Mouse (Mus musculus) brain, embryonic 18.5 days (tissue): ENCODE data around the gene Olfr1055.
"Not testable (repeated sequence)": the region's sequence is repeated elsewhere in the genome, so short reads cannot be mapped to it uniquely, and the experiment has no call there.

Source experiments
- DNase-seq: peaks from one replicate; pipeline ENCODE4 v3.0.0-alpha.2; 2012; ENCODE audit warnings: low read depth, low spot score

Gene Olfr1055

GRCm38 (mm10) chr2:86350184-86350583, at the start of gene Olfr1055:
TSS of gene Olfr1055 (minus strand) at chr2:86350284.
- DNase-seq, result no peak

DNA sequence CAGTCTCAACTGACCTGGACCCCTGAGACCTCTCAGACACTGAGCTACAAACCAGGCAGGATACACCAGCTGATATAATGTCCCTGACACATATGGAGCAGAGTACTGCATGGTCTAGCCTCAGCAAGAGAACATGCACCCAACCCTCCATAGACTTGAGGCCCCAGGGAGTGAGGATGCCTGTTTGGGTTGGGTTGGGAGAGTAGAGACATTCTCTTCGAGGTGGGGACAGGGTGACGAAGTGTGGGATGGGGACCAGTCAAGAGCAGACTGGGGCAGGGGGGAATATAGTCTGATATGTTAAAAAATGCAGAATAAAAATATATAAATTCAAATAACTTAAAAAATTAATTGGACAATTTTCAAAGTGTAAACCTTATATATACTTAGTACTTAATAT, 45.0 kb upstream of the Olfr1055 start:
- no peak for DNase-seq

DNA sequence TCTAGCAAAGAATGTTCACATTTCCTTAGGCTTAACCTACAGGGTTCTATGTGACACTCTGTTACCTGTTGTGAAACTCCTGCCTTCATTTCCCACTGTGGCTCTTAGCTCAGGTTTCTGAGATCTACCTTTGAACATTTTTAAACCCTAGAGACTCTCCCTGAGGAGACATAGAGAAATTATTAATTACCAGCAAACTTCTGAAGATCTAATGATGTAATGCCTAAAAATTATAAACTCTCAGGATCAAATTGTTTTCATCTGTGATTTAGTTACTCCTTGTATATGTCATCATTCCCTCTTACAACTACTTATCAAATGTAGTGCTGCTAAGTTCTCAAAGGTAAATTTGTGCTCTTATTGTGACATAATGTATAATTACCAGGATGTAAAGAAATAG, 38.4 kb upstream of the Olfr1055 start, which contains the start of gene Olfr1058:
Gene Olfr1058, minus strand, starts transcription at position 101 of the 400 bp plus-strand sequence.
- DNase-seq, result not testable (repeated sequence)

GRCm38 (mm10) chr2:86378293-86378692, 28.2 kb upstream of the Olfr1055 start, which contains the start of gene Olfr1057:
TSS of gene Olfr1057 (minus strand) at chr2:86378393.
- DNase-seq, result no peak

DNA sequence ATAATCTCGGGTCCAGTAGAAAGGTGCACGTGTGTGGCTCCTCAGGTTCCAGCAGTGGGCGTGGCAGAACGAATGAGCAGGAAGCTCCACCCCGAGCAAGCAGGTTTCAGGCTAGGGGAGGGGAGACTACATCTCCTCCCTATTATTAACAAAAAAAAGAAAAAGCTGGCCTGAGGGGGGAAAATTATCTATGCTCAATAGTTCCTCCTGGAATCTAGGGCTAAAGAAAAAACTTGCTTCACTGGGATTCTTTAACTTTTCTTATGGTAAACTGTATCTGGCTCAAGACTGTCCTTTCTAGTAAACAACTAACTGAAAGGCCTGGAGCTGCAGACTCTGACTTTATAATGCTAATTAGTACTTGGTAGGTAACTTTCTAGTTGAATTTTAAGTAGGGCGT, 16.3 kb upstream of the Olfr1055 start:
- not testable (repeated sequence) for DNase-seq

DNA sequence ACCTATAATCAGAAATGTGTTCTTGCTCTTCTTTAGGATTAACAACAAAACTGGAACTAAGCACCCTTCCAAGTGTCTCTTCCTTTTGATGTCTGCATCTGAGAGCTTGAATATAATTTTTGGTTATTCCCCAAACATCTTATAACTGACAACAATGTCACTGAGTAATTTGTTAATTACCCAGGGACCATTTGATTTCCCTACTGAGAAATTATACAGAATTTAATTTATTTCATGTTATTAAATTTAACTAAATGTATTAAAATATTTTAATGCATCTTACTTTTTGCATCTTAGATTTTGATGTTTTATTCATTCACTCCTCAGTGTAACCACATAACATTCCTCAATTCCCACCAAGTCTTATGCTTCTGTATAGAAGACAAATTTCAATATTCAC, 12.3 kb upstream of the Olfr1055 start, which contains the start of gene Olfr1056:
Gene Olfr1056, minus strand, starts transcription at position 101 of the 400 bp plus-strand sequence.
- DNase-seq, result no peak

GRCm38 (mm10) chr2:86351751-86352150, 1.7 kb upstream of the Olfr1055 start:
- DNase-seq, result not testable (repeated sequence)

- DNase-seq, result no peak
Measured at GRCm38 (mm10) chr2:86335333-86335732, 14.8 kb downstream of the Olfr1055 start, which contains the start of gene Olfr1054. TSS of gene Olfr1054 (minus strand) at chr2:86335433.

- no peak for DNase-seq
Measured at GRCm38 (mm10) chr2:86315184-86315583, 34.9 kb downstream of the Olfr1055 start, which contains the start of gene Olfr1053. TSS of gene Olfr1053 (minus strand) at chr2:86315284.
